Mouse (Mus musculus): ENCODE measurements around the gene C1rb. TPM values are rescaled to one million over a fixed set of nuclear protein-coding genes. Genes with fewer than 3 reads are reported as not detected.
"Not testable (repeated sequence)": the region's sequence is repeated elsewhere in the genome, so short reads cannot be mapped to it uniquely, and the experiment has no call there.

The C1rb gene
- total RNA-seq (2014; rRNA removed) = not detected in 2 replicates
- polyA plus RNA-seq (2015; fragmentation: Nextera tagmentation; extraction: Ambion mirVana) = not detected in 2 replicates

DNA sequence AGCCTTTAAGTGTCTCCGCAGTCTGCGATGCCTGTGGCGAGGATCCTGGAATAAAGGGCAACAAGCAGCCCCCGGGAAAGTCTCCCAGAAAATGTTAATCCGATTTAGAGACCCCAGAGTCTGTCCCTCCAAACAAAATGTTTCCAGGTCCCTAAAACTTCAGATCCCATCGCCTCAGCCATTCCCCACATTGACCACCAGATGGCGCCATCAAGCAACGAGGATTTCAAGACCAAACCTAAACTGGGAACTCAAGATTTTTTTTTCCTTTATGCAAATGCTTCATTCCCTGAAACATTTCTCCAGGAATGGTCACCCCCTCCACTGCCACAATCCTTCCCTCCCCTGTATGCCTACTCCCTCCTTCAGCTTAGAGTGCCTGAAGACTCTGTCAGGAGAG is at the start of gene C1rb:
Gene C1rb (plus strand): TSS at position 269 of the 400 bp plus-strand sequence.
- Histone ChIP-seq H3K4me2 (ENCODE audit: low read depth) (no peak within 1 kb of the TSS), H3K4me1 (ENCODE audit: insufficient read depth) (no peaks in the 10 kb centered on the region), H3K9ac (no peak within 1 kb of the TSS), H3K36me3 (ENCODE audit: insufficient read depth) (no peaks in the 10 kb centered on the region), H3K27ac (ENCODE audit: low read depth, low read length) (no peak within 1 kb of the TSS), H3K9me3 (ENCODE audit: low read length) (no peaks in the 10 kb centered on the region), H3K27me3 (ENCODE audit: insufficient read depth, low read length) (no peaks in the 10 kb centered on the region), H3K4me3 (ENCODE audit: low read depth, low read length) (no peak within 1 kb of the TSS)
- peak; percentile 89 for TF ChIP-seq CTCF (IDR thresholded peaks at IDR 0.05; ENCODE audit: low read depth)
- ATAC-seq (no peak), DNase-seq (peak; percentile 83)
- 3% methylated on average over 8 of the region's 8 CpGs for WGBS

DNA sequence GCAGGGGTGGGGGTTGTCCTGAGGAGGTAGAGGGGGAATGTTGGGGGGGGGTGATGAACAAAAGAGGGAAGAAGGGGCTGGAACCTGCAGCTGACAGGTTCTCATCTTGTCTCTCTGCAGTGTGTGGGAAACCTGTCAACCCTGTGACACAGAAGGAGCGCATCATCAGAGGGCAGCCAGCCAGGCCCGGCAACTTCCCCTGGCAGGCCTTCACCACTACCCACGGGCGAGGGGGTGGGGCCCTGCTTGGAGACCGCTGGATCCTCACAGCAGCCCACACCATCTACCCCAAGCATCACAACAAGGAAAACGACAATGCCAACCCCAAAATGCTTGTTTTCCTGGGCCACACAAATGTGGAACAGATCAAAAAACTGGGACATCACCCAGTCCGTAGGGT is 48.0 kb upstream of the C1rb start:
- ATAC-seq; DNase-seq; H3K4me2 ChIP-seq (ENCODE audit: low read depth); H3K27ac ChIP-seq (ENCODE audit: low read depth, low read length); H3K9me3 ChIP-seq (ENCODE audit: low read length); H3K9ac ChIP-seq; H3K27me3 ChIP-seq (ENCODE audit: insufficient read depth, low read length); H3K4me1 ChIP-seq (ENCODE audit: insufficient read depth); H3K36me3 ChIP-seq (ENCODE audit: insufficient read depth); H3K4me3 ChIP-seq (ENCODE audit: low read depth, low read length): not testable (repeated sequence)
- 57% methylated on average over 7 of the region's 7 CpGs for WGBS

DNA sequence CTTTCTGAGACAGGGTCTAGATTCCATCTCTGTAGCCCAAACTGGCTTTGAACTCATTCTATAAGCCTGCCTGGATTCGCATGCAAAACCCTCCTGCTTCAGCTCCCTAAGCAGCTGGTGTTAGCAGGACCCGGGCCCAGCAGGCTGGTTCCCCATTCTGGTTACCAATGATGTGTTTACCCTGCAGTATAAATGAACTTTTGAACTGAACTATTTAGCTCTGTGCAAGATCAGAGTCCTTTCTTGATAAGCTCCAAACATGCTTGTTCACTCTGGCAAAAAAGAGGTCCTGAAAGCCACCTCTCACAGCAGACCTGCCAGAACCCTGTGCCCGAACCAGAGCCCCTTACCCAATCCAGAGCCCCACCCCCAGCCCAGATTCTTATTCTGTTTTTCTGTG is 42.2 kb upstream of the C1rb start:
- ATAC-seq (no peak), DNase-seq (no peak)
- H3K27ac ChIP-seq (ENCODE audit: low read depth, low read length) = no peak overlapping the region
- no peaks in the 10 kb centered on the region for H3K27me3 ChIP-seq (ENCODE audit: insufficient read depth, low read length)
- no peak overlapping the region for H3K4me2 ChIP-seq (ENCODE audit: low read depth)
- H3K9me3 ChIP-seq (ENCODE audit: low read length) = no peaks in the 10 kb centered on the region
- H3K4me3 ChIP-seq (ENCODE audit: low read depth, low read length) = no peak overlapping the region
- WGBS = 77% methylated on average over 3 of the region's 3 CpGs
- no peaks in the 10 kb centered on the region for H3K4me1 ChIP-seq (ENCODE audit: insufficient read depth)
- no peaks in the 10 kb centered on the region for H3K36me3 ChIP-seq (ENCODE audit: insufficient read depth)
- TF ChIP-seq CTCF (IDR thresholded peaks at IDR 0.05; ENCODE audit: low read depth) = no peak
- no peak overlapping the region for H3K9ac ChIP-seq

DNA sequence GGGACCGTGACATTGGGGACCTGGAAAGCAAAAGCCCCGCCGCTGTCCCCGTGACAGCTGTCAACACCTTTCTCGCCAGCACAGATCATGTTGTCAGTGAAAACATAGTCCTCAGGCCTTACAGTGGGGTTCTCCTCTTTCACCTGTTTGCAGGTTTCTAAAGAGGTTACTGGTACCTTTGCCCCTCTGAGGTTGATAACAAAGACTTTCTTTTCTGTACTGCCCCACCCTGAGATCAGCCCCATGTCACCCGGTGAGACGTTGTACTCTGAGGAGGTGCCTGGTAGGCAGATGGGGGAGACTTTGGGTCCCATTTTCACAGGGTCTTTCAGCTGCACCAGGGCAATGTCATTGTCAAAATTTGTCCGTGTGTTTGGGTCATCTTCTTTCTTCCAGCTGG is 39.0 kb upstream of the C1rb start:
- Histone ChIP-seq H3K4me3 (ENCODE audit: low read depth, low read length) (no peak overlapping the region), H3K27me3 (ENCODE audit: insufficient read depth, low read length) (no peaks in the 10 kb centered on the region), H3K27ac (ENCODE audit: low read depth, low read length) (no peak overlapping the region), H3K9ac (no peak overlapping the region), H3K4me1 (ENCODE audit: insufficient read depth) (no peaks in the 10 kb centered on the region), H3K36me3 (ENCODE audit: insufficient read depth) (no peaks in the 10 kb centered on the region), H3K4me2 (ENCODE audit: low read depth) (no peak overlapping the region), H3K9me3 (ENCODE audit: low read length) (no peaks in the 10 kb centered on the region)
- ATAC-seq (no peak), DNase-seq (no peak)
- WGBS = 88% methylated on average over 8 of the region's 8 CpGs
- no peak for TF ChIP-seq CTCF (IDR thresholded peaks at IDR 0.05; ENCODE audit: low read depth)

DNA sequence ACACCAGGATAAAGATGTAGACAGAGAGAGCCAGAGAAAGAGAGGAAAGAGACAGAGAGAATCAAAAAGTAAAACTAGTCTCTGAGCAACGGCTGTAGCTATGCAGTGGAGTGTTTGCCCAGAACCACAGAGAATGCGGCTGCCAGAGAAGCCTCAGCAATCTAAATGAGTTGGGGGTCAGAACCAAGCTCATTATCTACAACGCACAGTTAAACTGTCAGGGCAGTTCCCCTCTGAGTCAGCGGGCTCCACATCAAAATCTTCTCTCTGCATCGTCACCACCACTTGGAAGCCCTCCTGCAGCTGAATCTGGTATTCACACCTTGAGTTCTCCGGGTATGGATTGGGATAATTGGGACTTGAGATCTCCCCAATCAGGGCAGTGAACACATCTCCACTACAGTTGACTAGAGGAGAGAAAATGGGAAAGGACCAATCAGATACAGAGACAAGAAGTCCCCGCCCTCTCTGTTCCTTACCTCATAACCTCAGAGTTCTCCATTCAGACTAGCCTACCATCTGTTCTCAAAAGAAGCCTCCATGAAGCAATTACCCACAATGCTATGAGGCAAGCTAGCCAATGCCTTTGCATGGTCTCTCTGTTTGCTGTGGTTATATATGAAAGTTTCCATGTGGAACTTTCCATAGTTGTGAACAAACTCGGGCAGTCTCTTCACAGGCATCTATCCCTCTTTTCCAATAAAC is 33.8 kb upstream of the C1rb start:
- not testable (repeated sequence) for H3K9me3 ChIP-seq (ENCODE audit: low read length); H3K9ac ChIP-seq; H3K4me2 ChIP-seq (ENCODE audit: low read depth); H3K4me1 ChIP-seq (ENCODE audit: insufficient read depth); ATAC-seq; H3K27ac ChIP-seq (ENCODE audit: low read depth, low read length); H3K27me3 ChIP-seq (ENCODE audit: insufficient read depth, low read length); DNase-seq; H3K4me3 ChIP-seq (ENCODE audit: low read depth, low read length); H3K36me3 ChIP-seq (ENCODE audit: insufficient read depth)
- 78% methylated on average over 8 of the region's 8 CpGs for WGBS

DNA sequence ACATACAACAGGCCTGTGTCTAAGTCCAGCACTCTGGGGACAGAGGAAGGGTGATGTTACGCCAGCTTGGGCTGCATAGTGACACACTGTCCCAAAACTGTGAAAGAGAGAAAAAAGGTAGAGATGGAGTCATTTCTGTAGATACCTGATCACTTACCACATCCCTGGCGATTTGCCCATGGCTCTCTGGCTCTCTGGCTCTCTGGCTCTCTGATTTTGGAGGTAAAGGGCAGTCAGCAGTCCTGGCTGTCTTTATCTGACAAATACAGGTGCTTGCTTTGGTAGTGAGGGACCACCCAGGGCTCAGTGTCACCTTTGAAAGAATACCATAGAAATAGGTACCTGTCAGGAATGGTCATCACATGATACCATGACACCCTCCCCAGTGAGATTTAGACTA is 28.9 kb upstream of the C1rb start:
- H3K36me3 ChIP-seq (ENCODE audit: insufficient read depth); ATAC-seq; H3K4me1 ChIP-seq (ENCODE audit: insufficient read depth); DNase-seq; H3K27me3 ChIP-seq (ENCODE audit: insufficient read depth, low read length); H3K27ac ChIP-seq (ENCODE audit: low read depth, low read length); H3K9me3 ChIP-seq (ENCODE audit: low read length); H3K9ac ChIP-seq; H3K4me2 ChIP-seq (ENCODE audit: low read depth); H3K4me3 ChIP-seq (ENCODE audit: low read depth, low read length): not testable (repeated sequence)
- 76% methylated on average over 2 of the region's 2 CpGs for WGBS

DNA sequence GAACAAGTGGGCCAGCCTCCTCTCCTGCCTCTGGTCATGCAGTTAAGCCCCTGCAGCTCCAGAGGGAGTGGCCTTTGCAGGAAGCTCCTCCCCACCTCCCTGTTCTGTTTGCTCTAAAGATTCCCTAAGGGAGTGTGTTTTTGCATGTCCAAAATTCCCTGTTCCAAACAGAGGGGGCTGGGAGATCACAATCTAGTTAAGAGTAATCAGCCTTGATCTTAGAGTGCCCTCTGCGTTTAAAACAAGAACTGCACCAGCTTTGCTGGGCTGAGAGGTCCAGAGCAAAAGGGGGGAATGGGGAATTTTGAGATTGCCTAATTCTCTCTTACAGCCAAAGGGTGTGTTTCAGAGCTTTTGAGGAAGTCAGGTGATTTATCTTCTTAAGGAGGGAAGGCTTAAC is 27.8 kb upstream of the C1rb start, which contains the start of gene C1s1:
Gene C1s1 (minus strand): TSS at position 76 of the 400 bp plus-strand sequence.
- H3K9me3 ChIP-seq (ENCODE audit: low read length) = not testable (repeated sequence)
- ATAC-seq = peak; percentile 42; the same call in 1 of the 2 replicates
- 0% methylated on average over 1 of the region's 1 CpGs for WGBS

More for the DNA sequence above, 27.8 kb upstream of the C1rb start, which contains the start of gene C1s1:
- H3K4me2 ChIP-seq (ENCODE audit: low read depth); H3K36me3 ChIP-seq (ENCODE audit: insufficient read depth); H3K4me3 ChIP-seq (ENCODE audit: low read depth, low read length); H3K9ac ChIP-seq; H3K27me3 ChIP-seq (ENCODE audit: insufficient read depth, low read length); H3K27ac ChIP-seq (ENCODE audit: low read depth, low read length); H3K4me1 ChIP-seq (ENCODE audit: insufficient read depth): not testable (repeated sequence)
- TF ChIP-seq CTCF (IDR thresholded peaks at IDR 0.05; ENCODE audit: low read depth) = peak; percentile 57
- peak; percentile 26 for DNase-seq
